Mouse (Mus musculus) G1E (cell line): Measurements from ENCODE around the gene Mtx1. TPM values are rescaled to one million over a fixed set of nuclear protein-coding genes. Genes with fewer than 3 reads are reported as not detected.
A peak's percentile ranks its signal among the peaks of the same experiment; 100 is the strongest.

Experiments used
- ATAC-seq: 2 replicates; pipeline ENCODE4 v1.8.0; 2016; ENCODE audit warnings: mild to moderate bottlenecking; ENCODE audit not compliant: insufficient number of reproducible peaks, poor library complexity, low FRiP score, severe bottlenecking; ENCODE audit errors: extremely low read depth
- DNase-seq: peaks from one replicate; pipeline ENCODE4 v3.0.0; 2012; ENCODE audit warnings: low spot score
- H3K27me3 ChIP-seq: 2 replicates; pipeline ENCODE4 v1.6.1; 2012; ENCODE audit warnings: mild to moderate bottlenecking, low read length, inconsistent platforms; ENCODE audit not compliant: insufficient read depth
- H3K36me3 ChIP-seq: replicated peaks from 2 replicates; pipeline ENCODE3; 2012; ENCODE audit warnings: mild to moderate bottlenecking, inconsistent platforms
- H3K4me1 ChIP-seq: 2 replicates; pipeline ENCODE4 v1.6.1; 2012; ENCODE audit warnings: low read depth, low read length, inconsistent platforms, mixed read lengths; ENCODE audit not compliant: insufficient read depth
- H3K4me3 ChIP-seq: 2 replicates; pipeline ENCODE4 v1.5.1; 2012; ENCODE audit warnings: low read depth, mild to moderate bottlenecking, inconsistent platforms, low read length, moderate library complexity, mixed read lengths
- H3K9me3 ChIP-seq: replicated peaks from 2 replicates; pipeline ENCODE4 v1.6.1; 2012; ENCODE audit warnings: inconsistent platforms
- CTCF ChIP-seq: IDR thresholded peaks from 2 replicates; pipeline ENCODE4 v1.5.1; 2012; ENCODE audit warnings: low read depth, low read length, inconsistent platforms, mixed read lengths
- GATA1 ChIP-seq: IDR thresholded peaks from 2 replicates; pipeline ENCODE4 v1.6.1; 2012; ENCODE audit warnings: borderline replicate concordance, low read length, inconsistent platforms, mixed read lengths
- GATA2 ChIP-seq: IDR thresholded peaks from 2 replicates; pipeline ENCODE4 v1.6.1; 2012; ENCODE audit warnings: low read depth, low read length, inconsistent platforms, borderline replicate concordance
- POLR2AphosphoS5 ChIP-seq: IDR thresholded peaks from 2 replicates; pipeline ENCODE4 v1.6.1; 2012; ENCODE audit warnings: low read depth, low read length, inconsistent platforms; ENCODE audit not compliant: insufficient replicate concordance
- TAL1 ChIP-seq: conservative IDR thresholded peaks from 2 replicates; pipeline ENCODE4 v1.6.1; 2012; ENCODE audit warnings: low read depth, low read length, inconsistent platforms, mixed read lengths
- polyA plus RNA-seq: library from polyadenylated mRNA; stranded (reverse); fragments of >175 nt; gene quantifications from 2 replicates; pipeline ENCODE4 v1.2.3, GENCODE M21; 2012
- total RNA-seq, 2 experiments: library from RNA; stranded (forward) in 1 of 2; stranded (reverse) in 1 of 2; fragments of 200-1000 nt in 1 of 2; fragments of >200 nt in 1 of 2; fragmentation: Nextera tagmentation in 1 of 2; gene quantifications; 2 replicates each; pipeline ENCODE4 v1.2.3; 2014 to 2017

Mtx1 gene
- total and polyA plus RNA-seq, 3 experiments, result 42.6 to 311 (median 82.5) TPM

- DNase-seq (no peak), ATAC-seq (no peak)
- no peak overlapping the region for H3K4me3 ChIP-seq
- H3K4me1 ChIP-seq, result peaks cover 18% of the 10 kb centered on the region
- no peaks in the 10 kb centered on the region; the same call in 1 of the 2 replicates for H3K27me3 ChIP-seq
- H3K36me3 ChIP-seq, result peaks cover 30% of the 10 kb centered on the region
- TF ChIP-seq GATA2 (no peak), GATA1 (no peak), POLR2AphosphoS5 (no peak), CTCF (no peak), TAL1 (no peak)
- no peaks in the 10 kb centered on the region for H3K9me3 ChIP-seq
Observed at GRCm38 (mm10) chr3:89190436-89190835, 36.5 kb downstream of the Mtx1 start.

- peaks cover 16% of the 10 kb centered on the region for H3K4me1 ChIP-seq
- TF ChIP-seq GATA1 (no peak), POLR2AphosphoS5 (no peak), GATA2 (no peak), CTCF (no peak), TAL1 (no peak)
- peaks cover 47% of the 10 kb centered on the region for H3K36me3 ChIP-seq
- H3K9me3 ChIP-seq, result no peaks in the 10 kb centered on the region
- no peak for DNase-seq
- H3K27me3 ChIP-seq, result no peaks in the 10 kb centered on the region; the same call in 1 of the 2 replicates
- no peak overlapping the region for H3K4me3 ChIP-seq
- no peak for ATAC-seq
Observed at GRCm38 (mm10) chr3:89188478-89188875, 38.4 kb downstream of the Mtx1 start.

DNA sequence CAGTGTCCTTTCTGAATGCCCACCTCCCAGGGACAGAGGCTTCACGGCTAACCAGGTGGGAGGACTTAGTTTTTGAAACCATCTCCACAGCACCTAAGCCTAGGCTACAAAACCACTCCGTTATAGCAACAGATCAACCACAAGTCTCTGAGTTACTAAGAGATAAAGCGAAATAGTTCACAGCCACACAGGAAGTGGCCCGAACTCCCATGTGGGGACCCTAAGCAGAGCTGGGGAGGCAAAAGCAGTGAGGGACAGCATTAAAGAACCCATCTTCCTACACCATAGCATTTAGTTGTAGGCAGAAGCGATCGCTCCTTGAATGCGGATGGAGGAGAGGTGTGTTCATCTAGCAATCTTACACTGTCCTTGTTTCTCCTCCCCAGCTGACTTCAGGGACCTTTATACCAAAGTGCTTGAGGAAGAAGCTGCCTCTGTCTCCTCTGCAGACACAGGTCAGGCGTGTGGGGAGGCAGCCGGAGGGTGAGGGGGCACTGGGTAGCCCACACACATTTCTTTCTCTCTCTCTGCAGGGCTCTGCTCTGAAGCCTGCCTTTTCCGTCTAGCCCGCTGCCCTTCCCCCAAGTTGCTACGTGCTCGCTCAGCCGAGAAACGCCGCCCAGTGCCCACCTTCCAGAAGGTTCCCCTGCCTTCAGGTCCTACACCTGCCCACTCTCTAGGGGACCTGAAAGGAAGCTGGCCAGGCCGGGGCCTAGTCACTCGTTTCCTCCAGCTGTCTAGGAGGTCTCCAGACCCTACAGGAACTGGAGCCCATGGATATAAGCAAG lies 39.0 kb downstream of the Mtx1 start:
- Histone ChIP-seq H3K36me3 (peaks cover 53% of the 10 kb centered on the region), H3K4me1 (peaks cover 22% of the 10 kb centered on the region), H3K27me3 (no peaks in the 10 kb centered on the region; the same call in 1 of the 2 replicates), H3K4me3 (no peak overlapping the region), H3K9me3 (no peaks in the 10 kb centered on the region)
- DNase-seq (no peak), ATAC-seq (no peak)
- no peak for TF ChIP-seq POLR2AphosphoS5
- no peak for TF ChIP-seq TAL1
- no peak for TF ChIP-seq GATA1
- no peak for TF ChIP-seq CTCF
- no peak for TF ChIP-seq GATA2

DNA sequence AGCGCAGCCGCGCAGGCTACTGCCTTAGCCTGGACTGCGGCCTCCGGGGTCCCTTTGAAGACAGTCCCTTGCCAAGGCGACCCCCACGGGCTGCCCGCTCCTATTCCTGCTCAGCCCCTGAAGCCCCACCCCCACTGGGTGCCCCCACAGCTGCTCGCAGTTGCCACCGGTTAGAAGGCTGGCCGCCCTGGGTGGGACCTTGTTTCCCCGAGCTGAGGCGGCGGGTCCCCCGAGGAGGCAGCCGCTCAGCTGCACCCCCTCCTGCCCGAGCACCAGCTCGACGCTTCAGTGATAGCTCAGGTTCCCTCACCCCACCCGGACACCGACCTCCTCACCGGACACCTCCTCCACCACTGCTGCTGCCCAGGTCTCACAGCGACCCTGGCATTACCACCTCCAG lies 39.7 kb downstream of the Mtx1 start:
- DNase-seq, result no peak
- TF ChIP-seq TAL1 (no peak), GATA1 (no peak), CTCF (no peak), POLR2AphosphoS5 (no peak), GATA2 (no peak)
- Histone ChIP-seq H3K36me3 (peaks cover 60% of the 10 kb centered on the region), H3K4me3 (no peak overlapping the region), H3K4me1 (peaks cover 29% of the 10 kb centered on the region), H3K9me3 (no peaks in the 10 kb centered on the region), H3K27me3 (no peaks in the 10 kb centered on the region; the same call in 1 of the 2 replicates)
- ATAC-seq, result no peak

GRCm38 (mm10) chr3:89183959-89184315 lies 43.0 kb downstream of the Mtx1 start:
- peaks cover 54% of the 10 kb centered on the region for H3K4me1 ChIP-seq
- no peak for ATAC-seq
- DNase-seq, result no peak
- H3K4me3 ChIP-seq, result no peak overlapping the region
- no peak for TF ChIP-seq CTCF
- no peak for TF ChIP-seq GATA1
- no peak for TF ChIP-seq POLR2AphosphoS5
- TF ChIP-seq TAL1, result no peak
- TF ChIP-seq GATA2, result no peak
- no peaks in the 10 kb centered on the region; the same call in 1 of the 2 replicates for H3K27me3 ChIP-seq
- peaks cover 92% of the 10 kb centered on the region for H3K36me3 ChIP-seq
- no peaks in the 10 kb centered on the region for H3K9me3 ChIP-seq

- Histone ChIP-seq H3K9me3 (no peaks in the 10 kb centered on the region), H3K4me1 (peaks cover 60% of the 10 kb centered on the region), H3K27me3 (no peaks in the 10 kb centered on the region), H3K4me3 (peak within 1 kb of the TSS; percentile 47; the same call in 1 of the 2 replicates), H3K36me3 (peaks cover 91% of the 10 kb centered on the region)
- no peak for DNase-seq
- TF ChIP-seq TAL1 (no peak), POLR2AphosphoS5 (no peak)
- ATAC-seq, result peak; percentile 41; the same call in 1 of the 2 replicates
Observed at GRCm38 (mm10) chr3:89183058-89183958, 43.6 kb downstream of the Mtx1 start, which contains the start of gene Fam189b. Gene Fam189b (plus strand): TSS chr3:89183143.
